Comparison of ENCODE assay signal across 10 mouse cellular contexts in the genomic region with DNA sequence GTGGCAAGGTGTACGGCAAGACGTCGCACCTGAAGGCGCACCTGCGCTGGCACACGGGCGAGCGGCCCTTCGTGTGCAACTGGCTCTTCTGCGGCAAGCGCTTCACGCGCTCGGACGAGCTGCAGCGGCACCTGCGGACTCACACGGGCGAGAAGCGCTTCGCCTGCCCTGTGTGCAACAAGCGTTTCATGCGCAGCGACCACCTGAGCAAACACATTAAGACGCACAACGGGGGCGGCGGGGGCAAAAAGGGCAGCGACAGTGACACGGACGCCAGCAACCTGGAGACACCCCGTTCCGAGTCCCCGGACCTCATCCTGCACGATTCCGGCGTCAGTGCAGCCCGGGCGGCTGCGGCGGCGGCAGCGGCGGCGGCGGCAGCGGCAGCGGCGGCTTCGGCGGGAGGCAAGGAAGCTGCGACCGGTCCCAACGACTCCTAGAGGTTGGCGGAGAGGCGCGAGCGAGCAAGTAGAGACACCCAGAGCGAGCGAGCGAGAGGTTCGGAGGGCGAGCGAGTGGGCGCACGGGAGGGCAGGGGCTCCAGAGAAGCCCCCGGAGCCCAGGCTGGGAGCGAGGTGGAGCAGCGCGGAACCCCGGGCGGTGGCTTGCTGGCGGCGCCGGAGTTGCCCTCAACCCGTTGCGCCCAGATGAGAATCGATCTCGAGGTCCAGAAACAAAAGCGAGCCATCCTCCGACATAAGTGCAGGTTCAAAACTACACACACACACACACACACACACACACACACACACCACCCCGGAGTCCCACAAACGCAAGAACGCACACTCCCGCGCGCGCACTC. TPM values are rescaled to one million over a fixed set of nuclear protein-coding genes. Genes with fewer than 3 reads are reported as not detected.
DNase-seq lines count a peak whose midpoint lies in the region; ATAC-seq and TF ChIP-seq lines count a peak whose summit lies in the region.
"Had no signal": no experiment of that assay in that cellular context is flagged by ENCODE, and none has a peak within 500 bp of the region (broad histone marks: within the 10 kb centered on the region; RNA-seq: fewer than 3 reads in every experiment).

No protein-coding gene starts in this region.

- no peak for TF ChIP-seq CTCF in E14TG2a.4 (conservative IDR thresholded peaks at IDR 0.05; ENCODE audit: low read length)
- no peak for TF ChIP-seq CTCF in testis, adult 2 months (IDR thresholded peaks at IDR 0.05; ENCODE audit: control insufficient read depth, insufficient read depth, insufficient replicate concordance, low read depth, low read length)

- DNase-seq in heart, adult 18-20 months, result peak; percentile 31 to 71
- DNase-seq in heart, postnatal 25 days (ENCODE audit: low spot score), result no peak
- peak; percentile 75 for DNase-seq in forebrain, embryonic 10.5 days (ENCODE audit: extremely low spot score, low spot score)
- peak; percentile 90 for DNase-seq in intestine, embryonic 14.5 days (ENCODE audit: low spot score)
- peak; percentile 79 for DNase-seq in midbrain, embryonic 10.5 days (ENCODE audit: low spot score)
- no peak for DNase-seq in left cerebral cortex, adult 9 months (ENCODE audit: low spot score in 2 of 2)

- H3K36me3 ChIP-seq in E14TG2a.4 (ENCODE audit: insufficient read depth, low read length), result no peaks in the 10 kb centered on the region
- H3K36me3 ChIP-seq in forebrain, embryonic 10.5 days (replicated peaks), result no peaks in the 10 kb centered on the region
- H3K36me3 ChIP-seq in intestine, embryonic 14.5 days (ENCODE audit: control insufficient read depth, insufficient read depth, low read length), result no peaks in the 10 kb centered on the region
- no peaks in the 10 kb centered on the region for H3K36me3 ChIP-seq in midbrain, embryonic 10.5 days
- no peaks in the 10 kb centered on the region for H3K36me3 ChIP-seq in testis, adult 2 months (ENCODE audit: control insufficient read depth, insufficient read depth, low read length)

- H3K9ac ChIP-seq in intestine, embryonic 14.5 days (ENCODE audit: low read length), result no peak overlapping the region

- 0 out of 2 replicates have a peak, but pooled peaks have one; percentile 20 for ATAC-seq in intestine, embryonic 14.5 days (replicated peaks; ENCODE audit: low FRiP score, low TSS enrichment, low read depth)

- peaks cover 88% of the 10 kb centered on the region for H3K27me3 ChIP-seq in E14TG2a.4 (ENCODE audit: insufficient read depth, low read length)
- peaks cover 100% of the 10 kb centered on the region for H3K27me3 ChIP-seq in forebrain, embryonic 10.5 days (ENCODE audit: poor library complexity, severe bottlenecking)
- H3K27me3 ChIP-seq in intestine, embryonic 14.5 days (replicated peaks; ENCODE audit: control insufficient read depth, insufficient read depth, low read length), result peaks cover 94% of the 10 kb centered on the region
- H3K27me3 ChIP-seq in midbrain, embryonic 10.5 days (ENCODE audit: low read depth, poor library complexity, severe bottlenecking), result peaks cover 100% of the 10 kb centered on the region
- peaks cover 10% of the 10 kb centered on the region for H3K27me3 ChIP-seq in testis, adult 2 months (ENCODE audit: control insufficient read depth, insufficient read depth, low read length)

- peak overlapping the region; percentile 68 for H3K4me3 ChIP-seq in E14TG2a.4 (replicated peaks; ENCODE audit: low read length)
- peak overlapping the region; percentile 51 for H3K4me3 ChIP-seq in forebrain, embryonic 10.5 days
- peak overlapping the region; percentile 31 for H3K4me3 ChIP-seq in intestine, embryonic 14.5 days (ENCODE audit: low read depth, low read length)
- H3K4me3 ChIP-seq in midbrain, embryonic 10.5 days, result peak overlapping the region; percentile 62
- peak overlapping the region; percentile 66 for H3K4me3 ChIP-seq in testis, adult 2 months (ENCODE audit: control insufficient read depth, low read depth, low read length)

- H3K4me1 ChIP-seq in E14TG2a.4 (replicated peaks; ENCODE audit: low read depth, low read length), result peaks cover 57% of the 10 kb centered on the region
- H3K4me1 ChIP-seq in forebrain, embryonic 10.5 days, result peaks cover 84% of the 10 kb centered on the region
- H3K4me1 ChIP-seq in intestine, embryonic 14.5 days (replicated peaks; ENCODE audit: control insufficient read depth, insufficient read depth, low read length), result peaks cover 28% of the 10 kb centered on the region
- H3K4me1 ChIP-seq in midbrain, embryonic 10.5 days, result peaks cover 88% of the 10 kb centered on the region
- peaks cover 28% of the 10 kb centered on the region for H3K4me1 ChIP-seq in testis, adult 2 months (ENCODE audit: control insufficient read depth, insufficient read depth, low read length)

- under 1% methylated on average over 88 of the region's 88 CpGs for WGBS in forebrain, embryonic 10.5 days
- under 1% methylated on average over 86 of the region's 88 CpGs for WGBS in intestine, embryonic 14.5 days
- WGBS in midbrain, embryonic 10.5 days, result under 1% methylated on average over 87 of the region's 88 CpGs

- H3K4me2 ChIP-seq in intestine, embryonic 14.5 days (ENCODE audit: low read length), result peak overlapping the region; percentile 51

- H3K27ac ChIP-seq in forebrain, embryonic 10.5 days, result peak overlapping the region; percentile 67
- no peak overlapping the region for H3K27ac ChIP-seq in intestine, embryonic 14.5 days (ENCODE audit: low read depth)
- H3K27ac ChIP-seq in midbrain, embryonic 10.5 days (replicated peaks), result peak overlapping the region; percentile 83
- no peak overlapping the region for H3K27ac ChIP-seq in testis, adult 2 months (ENCODE audit: control insufficient read depth, insufficient read depth, low read depth, low read length)

- no peaks in the 10 kb centered on the region for H3K9me3 ChIP-seq in E14TG2a.4 (ENCODE audit: low read length)
- H3K9me3 ChIP-seq in forebrain, embryonic 10.5 days, result no peaks in the 10 kb centered on the region
- H3K9me3 ChIP-seq in intestine, embryonic 14.5 days (ENCODE audit: control insufficient read depth, low read length), result no peaks in the 10 kb centered on the region
- no peaks in the 10 kb centered on the region for H3K9me3 ChIP-seq in midbrain, embryonic 10.5 days (replicated peaks)

- intact Hi-C loops in heart, postnatal 25 days (cut with DNase I), result loop anchor here (5.0 to 10.0 kb wide), 5 partner anchors 300 to 1737 kb away; a partner anchor contains a TSS

- no peak for TF ChIP-seq POLR2A in testis, adult 2 months (IDR thresholded peaks at IDR 0.05; ENCODE audit: control insufficient read depth, low read depth, low read length)

RNA-seq across cellular contexts. Expression of a gene that starts 2.6 kb away (rescaled TPM):
- total RNA-seq in heart, adult 18-20 months (2021), result not detected
- not detected for total RNA-seq in heart, postnatal 25 days (2021)
- polyA plus RNA-seq in forebrain, embryonic 10.5 days (2016; fragmentation: Nextera tagmentation; extraction: Ambion mirVana), result 0.94 and 1.1 TPM in 2 replicates
- not detected in 2 replicates for polyA plus RNA-seq in intestine, embryonic 14.5 days (2014; fragmentation: Nextera tagmentation; extraction: Ambion mirVana)
- polyA plus RNA-seq in midbrain, embryonic 10.5 days (2016; fragmentation: Nextera tagmentation; extraction: Ambion mirVana), result 1.5 and 1.8 TPM in 2 replicates
- 0.02 and 0.10 TPM in 2 replicates for polyA plus RNA-seq in testis, adult 2 months (2012; rRNA removed)
- polyA plus RNA-seq: gonadal fat pad, adult 2 months; Patski had no signal

RNA-seq across cellular contexts. Expression of a gene that starts 38.1 kb away (rescaled TPM):
- 10 to 100 TPM; 26.1 to 33.9 TPM for total RNA-seq in heart, adult 18-20 months (2021)
- total RNA-seq in heart, postnatal 25 days (2021), result 10 to 100 TPM; 19.0 to 21.7 TPM
- 12.8 and 13.8 TPM in 2 replicates for polyA plus RNA-seq in forebrain, embryonic 10.5 days (2016; fragmentation: Nextera tagmentation; extraction: Ambion mirVana)
- polyA plus RNA-seq in intestine, embryonic 14.5 days (2014; fragmentation: Nextera tagmentation; extraction: Ambion mirVana), result 12.2 and 12.6 TPM in 2 replicates
- polyA plus RNA-seq in midbrain, embryonic 10.5 days (2016; fragmentation: Nextera tagmentation; extraction: Ambion mirVana), result 12.4 and 12.7 TPM in 2 replicates
- polyA plus RNA-seq in testis, adult 2 months (2012; rRNA removed), result 2.2 and 3.0 TPM in 2 replicates

RNA-seq across cellular contexts. Expression of a gene that starts 38.2 kb away (rescaled TPM):
- 10 to 100 TPM; 11.1 to 13.9 TPM for total RNA-seq in heart, adult 18-20 months (2021)
- total RNA-seq in heart, postnatal 25 days (2021), result 10 to 100 TPM; 13.4 to 14.7 TPM
- polyA plus RNA-seq in forebrain, embryonic 10.5 days (2016; fragmentation: Nextera tagmentation; extraction: Ambion mirVana), result 13.3 and 14.0 TPM in 2 replicates
- polyA plus RNA-seq in intestine, embryonic 14.5 days (2014; fragmentation: Nextera tagmentation; extraction: Ambion mirVana), result 22.3 and 24.5 TPM in 2 replicates
- polyA plus RNA-seq in midbrain, embryonic 10.5 days (2016; fragmentation: Nextera tagmentation; extraction: Ambion mirVana), result 14.0 and 19.0 TPM in 2 replicates
- 19.8 and 21.7 TPM in 2 replicates for polyA plus RNA-seq in testis, adult 2 months (2012; rRNA removed)

RNA-seq across cellular contexts. Expression of a gene that starts 55.6 kb away (rescaled TPM):
- total RNA-seq in heart, adult 18-20 months (2021), result 10 to 100 TPM; 41.5 to 41.9 TPM
- total RNA-seq in heart, postnatal 25 days (2021), result 10 to 100 TPM; 44.6 to 48.3 TPM
- polyA plus RNA-seq in forebrain, embryonic 10.5 days (2016; fragmentation: Nextera tagmentation; extraction: Ambion mirVana), result 111 and 112 TPM in 2 replicates
- polyA plus RNA-seq in intestine, embryonic 14.5 days (2014; fragmentation: Nextera tagmentation; extraction: Ambion mirVana), result 92.0 and 94.6 TPM in 2 replicates
- 92.1 and 103 TPM in 2 replicates for polyA plus RNA-seq in midbrain, embryonic 10.5 days (2016; fragmentation: Nextera tagmentation; extraction: Ambion mirVana)
- polyA plus RNA-seq in testis, adult 2 months (2012; rRNA removed), result 6.5 and 8.1 TPM in 2 replicates

Comparison
In these comparisons a context has a peak if more than half of its experiments do, and no peak if none do; other contexts are left out.
1. DNase-seq: peak in heart, adult 18-20 months (2 of 2), forebrain, embryonic 10.5 days (single experiment), intestine, embryonic 14.5 days (single experiment) and midbrain, embryonic 10.5 days (single experiment); none in heart, postnatal 25 days (single experiment) and left cerebral cortex, adult 9 months (0 of 2).
2. H3K27ac ChIP-seq: peak in forebrain, embryonic 10.5 days (single experiment) and midbrain, embryonic 10.5 days (single experiment); none in intestine, embryonic 14.5 days (single experiment) and testis, adult 2 months (single experiment).
3. Peak in every context shown above with its lines, with median percentiles within 50 percentile points of each other: H3K4me3 ChIP-seq.